Mouse (Mus musculus) skeletal muscle tissue, adult 2 months (tissue): Measurements from ENCODE around the gene U2af1l4.

Experiments
- DNase-seq: peaks from one replicate; pipeline ENCODE4 v3.0.0-alpha.2; 2012; ENCODE audit warnings: low read depth, low spot score

Gene U2af1l4

GRCm38 (mm10) chr7:30563117-30563905 lies at the start of gene U2af1l4, which contains the start of the genes Gm49396 and Psenen:
Gene U2af1l4, plus strand, starts transcription at chr7:30563301.
Gene Gm49396, plus strand, starts transcription at chr7:30563344.
Gene Psenen, minus strand, starts transcription at chr7:30563627.
- DNase-seq, result peak; percentile 99

GRCm38 (mm10) chr7:30515003-30515760 lies 47.9 kb upstream of the U2af1l4 start:
- DNase-seq, result no peak

- DNase-seq, result no peak
Observed at GRCm38 (mm10) chr7:30518325-30518724, 44.8 kb upstream of the U2af1l4 start.

GRCm38 (mm10) chr7:30520396-30520795 lies 42.7 kb upstream of the U2af1l4 start:
- no peak for DNase-seq

GRCm38 (mm10) chr7:30520856-30521255 lies 42.2 kb upstream of the U2af1l4 start:
- DNase-seq, result no peak

GRCm38 (mm10) chr7:30522871-30523270 lies 40.2 kb upstream of the U2af1l4 start:
- DNase-seq, result no peak

- DNase-seq, result peak; percentile 38
Observed at GRCm38 (mm10) chr7:30524487-30524886, 38.6 kb upstream of the U2af1l4 start.

- DNase-seq, result no peak
Observed at GRCm38 (mm10) chr7:30525954-30526353, 37.1 kb upstream of the U2af1l4 start.

- DNase-seq, result no peak
Observed at GRCm38 (mm10) chr7:30526399-30526798, 36.7 kb upstream of the U2af1l4 start.

- no peak for DNase-seq
Observed at GRCm38 (mm10) chr7:30526981-30527380, 36.1 kb upstream of the U2af1l4 start.

GRCm38 (mm10) chr7:30531291-30531815 lies 31.7 kb upstream of the U2af1l4 start:
- no peak for DNase-seq

- no peak for DNase-seq
Observed at GRCm38 (mm10) chr7:30532931-30533330, 30.2 kb upstream of the U2af1l4 start.

GRCm38 (mm10) chr7:30533941-30534632 lies 29.0 kb upstream of the U2af1l4 start:
- no peak for DNase-seq

- peak; percentile 92 for DNase-seq
Observed at GRCm38 (mm10) chr7:30534633-30535577, 28.2 kb upstream of the U2af1l4 start, which contains the start of gene Arhgap33. Gene Arhgap33, minus strand, starts transcription at chr7:30535060.

- no peak for DNase-seq
Observed at GRCm38 (mm10) chr7:30540572-30540971, 22.5 kb upstream of the U2af1l4 start.

GRCm38 (mm10) chr7:30544327-30544726 lies 18.8 kb upstream of the U2af1l4 start:
- DNase-seq, result no peak

- DNase-seq, result no peak
Observed at GRCm38 (mm10) chr7:30549880-30550279, 13.2 kb upstream of the U2af1l4 start.

GRCm38 (mm10) chr7:30550603-30551002 lies 12.5 kb upstream of the U2af1l4 start:
- no peak for DNase-seq

- DNase-seq, result no peak
Observed at GRCm38 (mm10) chr7:30551445-30552101, 11.5 kb upstream of the U2af1l4 start.
